Mouse (Mus musculus) cortical plate, adult 2 months (tissue): Measurements from ENCODE around the gene Tpte. TPM values are rescaled to one million over a fixed set of nuclear protein-coding genes. Genes with fewer than 3 reads are reported as not detected.

Experiments
- H3K27ac ChIP-seq: fragments of 200-500 bp; 2 replicates; pipeline ENCODE4 v1.5.1; 2012; ENCODE audit warnings: low read length, control low read depth, inconsistent platforms; ENCODE audit not compliant: insufficient read depth
- H3K4me1 ChIP-seq: fragments of 200-500 bp; 2 replicates; pipeline ENCODE4 v1.6.1; 2011; ENCODE audit warnings: low read length; ENCODE audit not compliant: control insufficient read depth, insufficient read depth
- H3K4me3 ChIP-seq: fragments of 200-500 bp; 2 replicates; pipeline ENCODE4 v1.5.1; 2011; ENCODE audit warnings: mild to moderate bottlenecking, low read length, control low read depth; ENCODE audit not compliant: insufficient read depth
- CTCF ChIP-seq: fragments of 200-500 bp; IDR thresholded peaks from 2 replicates; pipeline ENCODE4 v1.5.1; 2011; ENCODE audit warnings: mild to moderate bottlenecking, control low read depth, low read length; ENCODE audit not compliant: insufficient read depth; ENCODE audit errors: extremely low read depth
- POLR2A ChIP-seq: fragments of 200-500 bp; IDR thresholded peaks from 2 replicates; pipeline ENCODE4 v1.6.1; 2011; ENCODE audit warnings: mild to moderate bottlenecking, low read length, control low read depth; ENCODE audit not compliant: insufficient read depth; ENCODE audit errors: extremely low read depth
- polyA plus RNA-seq: library from polyadenylated mRNA; depleted of rRNA; stranded (reverse); fragments of >200 nt; gene quantifications from 2 replicates; pipeline ENCODE4 v1.2.3, GENCODE M21; 2012; rRNA removed

Gene Tpte
- polyA plus RNA-seq, 1 experiment, result not detected

- no peak for TF ChIP-seq CTCF
- TF ChIP-seq POLR2A, result no peak
- Histone ChIP-seq H3K4me3 (no peak overlapping the region), H3K4me1 (no peaks in the 10 kb centered on the region; the same call in 1 of the 2 replicates)
Observed at GRCm38 (mm10) chr8:22395256-22395655, 112.0 kb downstream of the Tpte start.

GRCm38 (mm10) chr8:22397811-22398141 lies 114.5 kb downstream of the Tpte start:
- no peak for TF ChIP-seq CTCF
- no peak for TF ChIP-seq POLR2A
- peak overlapping the region; percentile 61 for H3K4me3 ChIP-seq
- no peak overlapping the region for H3K27ac ChIP-seq
- H3K4me1 ChIP-seq, result no peaks in the 10 kb centered on the region; the same call in 1 of the 2 replicates

More at GRCm38 (mm10) chr8:22395256-22395655, 112.0 kb downstream of the Tpte start:
- H3K27ac ChIP-seq, result no peak overlapping the region

DNA sequence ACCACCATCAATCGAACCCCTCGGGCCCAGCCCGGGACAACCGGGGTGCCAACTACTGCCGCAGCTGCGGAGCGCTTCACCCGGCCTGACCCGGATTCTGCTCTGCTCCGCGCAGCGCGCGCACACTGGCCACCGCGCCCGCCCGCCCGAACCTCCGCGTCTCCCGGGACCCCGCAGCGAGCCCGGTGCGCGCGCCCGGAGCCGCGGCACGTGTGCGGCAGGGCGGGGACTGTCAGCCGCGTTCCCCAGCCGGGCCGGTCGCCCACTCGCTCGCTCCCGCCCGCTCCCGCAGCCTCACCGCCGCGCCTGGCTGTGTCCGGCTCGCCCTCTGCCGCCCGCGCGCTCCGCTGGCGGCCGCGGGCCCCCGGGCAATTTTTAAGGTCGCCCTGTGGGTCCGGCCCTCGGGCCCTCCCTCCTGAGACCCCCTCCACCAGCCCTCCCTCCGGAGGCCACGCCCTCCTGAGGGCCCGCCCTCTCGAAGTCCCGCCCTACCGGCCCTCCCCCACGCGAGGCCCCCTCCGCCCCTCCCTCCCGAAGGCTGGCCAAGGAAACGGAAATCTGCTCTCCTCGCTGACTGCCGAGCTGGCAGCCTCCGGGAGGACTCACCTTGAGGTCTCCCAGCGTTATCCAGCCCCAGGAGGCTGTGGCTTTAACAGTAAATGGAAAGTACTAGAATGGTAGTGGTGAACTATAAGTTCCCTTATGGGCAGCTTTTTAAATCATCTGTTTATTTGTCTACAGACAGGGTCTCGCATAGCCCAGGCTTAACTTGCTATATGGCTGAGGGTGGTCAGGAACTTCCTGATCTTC lies 115.1 kb downstream of the Tpte start, which contains the start of gene Slc25a15:
Gene Slc25a15 (minus strand): TSS at position 456 of the 810 bp plus-strand sequence.
- Histone ChIP-seq H3K4me3 (peak within 1 kb of the TSS; percentile 61), H3K4me1 (no peaks in the 10 kb centered on the region; the same call in 1 of the 2 replicates), H3K27ac (peak within 1 kb of the TSS; percentile 18; the same call in 1 of the 2 replicates)
- TF ChIP-seq CTCF, result no peak
- TF ChIP-seq POLR2A, result peak; percentile 94

- Histone ChIP-seq H3K4me3 (peak overlapping the region; percentile 61), H3K4me1 (no peaks in the 10 kb centered on the region; the same call in 1 of the 2 replicates), H3K27ac (no peak overlapping the region)
- no peak for TF ChIP-seq POLR2A
- TF ChIP-seq CTCF, result no peak
Observed at GRCm38 (mm10) chr8:22399285-22399880, 116.1 kb downstream of the Tpte start.

DNA sequence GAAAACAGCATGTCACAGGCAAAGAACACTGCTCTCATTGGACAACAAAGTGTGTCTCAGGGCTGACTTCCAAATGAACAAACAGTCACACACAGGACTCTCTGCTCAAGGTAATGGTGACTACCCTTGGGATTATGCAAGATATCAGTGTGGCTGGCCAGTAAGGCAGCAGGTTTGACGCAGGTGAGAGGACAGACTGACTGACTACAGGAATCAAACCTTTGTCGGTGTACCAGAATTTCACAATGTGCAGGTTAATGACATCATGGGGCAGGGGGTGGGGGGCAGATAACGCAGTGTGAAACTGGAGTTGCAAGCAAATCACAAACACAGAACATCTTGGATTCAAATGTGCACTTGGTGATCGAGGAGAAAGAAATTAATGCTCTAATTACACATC lies 117.4 kb downstream of the Tpte start:
- Histone ChIP-seq H3K27ac (no peak overlapping the region), H3K4me1 (no peaks in the 10 kb centered on the region; the same call in 1 of the 2 replicates), H3K4me3 (no peak overlapping the region)
- TF ChIP-seq CTCF (no peak), POLR2A (no peak)

- TF ChIP-seq POLR2A (no peak), CTCF (no peak)
- Histone ChIP-seq H3K4me1 (no peaks in the 10 kb centered on the region; the same call in 1 of the 2 replicates), H3K4me3 (no peak overlapping the region), H3K27ac (no peak overlapping the region)
Observed at GRCm38 (mm10) chr8:22403235-22403634, 120.0 kb downstream of the Tpte start.

- Histone ChIP-seq H3K4me1 (no peaks in the 10 kb centered on the region), H3K4me3 (no peak overlapping the region), H3K27ac (no peak overlapping the region)
- TF ChIP-seq CTCF, result no peak
- TF ChIP-seq POLR2A, result no peak
Observed at GRCm38 (mm10) chr8:22405733-22406132, 122.5 kb downstream of the Tpte start.

- H3K4me3 ChIP-seq, result peak overlapping the region; percentile 85
- H3K4me1 ChIP-seq, result peaks cover 1% of the 10 kb centered on the region; the same call in 1 of the 2 replicates
- no peak for TF ChIP-seq POLR2A
- no peak for TF ChIP-seq CTCF
Observed at GRCm38 (mm10) chr8:22410688-22411281, 127.5 kb downstream of the Tpte start.

GRCm38 (mm10) chr8:22411282-22411702 lies 128.1 kb downstream of the Tpte start, which contains the start of gene Mrps31:
Gene Mrps31, plus strand, starts transcription at chr8:22411361.
- H3K4me1 ChIP-seq, result peaks cover 1% of the 10 kb centered on the region; the same call in 1 of the 2 replicates
- TF ChIP-seq CTCF (no peak), POLR2A (peak; percentile 75)
- peak within 1 kb of the TSS; percentile 63; the same call in 1 of the 2 replicates for H3K27ac ChIP-seq

More at GRCm38 (mm10) chr8:22410688-22411281, 127.5 kb downstream of the Tpte start:
- H3K27ac ChIP-seq, result no peak overlapping the region

GRCm38 (mm10) chr8:22411971-22412370 lies 128.7 kb downstream of the Tpte start:
- no peak for TF ChIP-seq CTCF
- Histone ChIP-seq H3K27ac (no peak overlapping the region), H3K4me1 (peaks cover 1% of the 10 kb centered on the region; the same call in 1 of the 2 replicates), H3K4me3 (peak overlapping the region; percentile 85)

More at GRCm38 (mm10) chr8:22411282-22411702, 128.1 kb downstream of the Tpte start, which contains the start of gene Mrps31:
- peak within 1 kb of the TSS; percentile 85 for H3K4me3 ChIP-seq

Other genes with a start within 250 kb of the Tpte start
- 1.4 and 1.6 TPM in 2 replicates for gene Atp7b, start 223.1 kb upstream of the Tpte start, polyA plus RNA-seq
- gene Alg11, start 222.7 kb upstream of the Tpte start, polyA plus RNA-seq, result 12.3 and 13.0 TPM in 2 replicates
- 0.04 and 0.33 TPM in 2 replicates for gene Nek5, start 158.4 kb upstream of the Tpte start, polyA plus RNA-seq
- gene Nek3, start 117.0 kb upstream of the Tpte start, polyA plus RNA-seq, result 2.7 and 2.8 TPM in 2 replicates
- gene Ckap2, start 97.6 kb upstream of the Tpte start, polyA plus RNA-seq, result 0.85 and 1.7 TPM in 2 replicates
- 14.2 and 14.7 TPM in 2 replicates for gene Vps36, start 90.6 kb upstream of the Tpte start, polyA plus RNA-seq
- gene Thsd1, start 56.1 kb upstream of the Tpte start, polyA plus RNA-seq, result 4.7 and 5.6 TPM in 2 replicates
- gene Slc25a15, start 115.2 kb downstream of the Tpte start, polyA plus RNA-seq, result 8.9 and 9.2 TPM in 2 replicates
- 17.0 and 17.8 TPM in 2 replicates for gene Mrps31, start 127.9 kb downstream of the Tpte start, polyA plus RNA-seq